Mouse (Mus musculus) cerebellum, postnatal 36 days (tissue): ENCODE measurements around the gene Gm13128.
"Not testable (repeated sequence)": the region's sequence is repeated elsewhere in the genome, so short reads cannot be mapped to it uniquely, and the experiment has no call there.

Experiments used
- DNase-seq, 2 experiments: peaks; one replicate each; pipeline ENCODE4 v3.0.0; 2021 to 2022; ENCODE audit warnings: mixed read lengths in 2 of 2

Gene Gm13128

DNA sequence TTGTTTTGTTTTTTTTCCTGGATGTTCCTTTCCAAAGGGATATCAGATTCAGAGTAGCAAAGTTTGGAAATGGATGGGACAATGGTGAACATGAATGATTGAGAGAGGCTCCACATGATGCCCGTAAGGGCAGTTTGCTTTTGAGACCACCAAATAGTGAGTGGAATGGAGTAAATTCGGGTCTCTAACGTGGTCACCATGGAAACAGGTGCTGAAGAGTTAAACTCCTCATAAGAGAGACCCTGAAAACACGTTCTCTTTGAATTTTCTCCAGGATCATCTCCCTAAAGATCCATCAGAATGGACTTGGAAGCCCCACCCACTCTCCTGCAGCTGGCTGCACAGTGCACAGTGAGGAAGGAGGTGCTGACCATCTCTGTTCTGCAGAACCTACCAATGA lies at the start of gene Gm13128:
Gm13128 (plus strand) TSS at position 301 of the 400 bp plus-strand sequence.
- not testable (repeated sequence) for DNase-seq

DNA sequence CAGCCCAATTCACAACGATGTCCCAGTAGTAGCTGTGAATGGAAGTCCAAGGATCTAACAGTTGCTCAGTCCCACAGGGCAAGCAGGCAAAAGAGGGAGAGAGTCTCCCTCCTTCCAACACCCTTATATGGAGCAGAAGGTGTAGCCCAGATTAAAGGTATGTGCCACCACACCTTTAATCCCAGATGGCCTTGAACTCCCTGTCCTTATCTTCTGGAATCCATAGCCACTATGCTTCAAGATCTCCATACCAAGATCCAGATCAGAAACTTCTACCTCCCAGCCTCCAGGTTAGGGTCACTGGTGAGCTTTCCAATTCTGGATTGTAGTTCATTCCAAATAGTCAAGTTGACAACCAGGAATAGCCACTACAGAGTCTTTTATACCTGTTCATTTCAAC lies 49.7 kb upstream of the Gm13128 start, which contains the start of gene Pramel5:
Pramel5 (minus strand) TSS at position 101 of the 400 bp plus-strand sequence.
- not testable (repeated sequence) for DNase-seq

DNA sequence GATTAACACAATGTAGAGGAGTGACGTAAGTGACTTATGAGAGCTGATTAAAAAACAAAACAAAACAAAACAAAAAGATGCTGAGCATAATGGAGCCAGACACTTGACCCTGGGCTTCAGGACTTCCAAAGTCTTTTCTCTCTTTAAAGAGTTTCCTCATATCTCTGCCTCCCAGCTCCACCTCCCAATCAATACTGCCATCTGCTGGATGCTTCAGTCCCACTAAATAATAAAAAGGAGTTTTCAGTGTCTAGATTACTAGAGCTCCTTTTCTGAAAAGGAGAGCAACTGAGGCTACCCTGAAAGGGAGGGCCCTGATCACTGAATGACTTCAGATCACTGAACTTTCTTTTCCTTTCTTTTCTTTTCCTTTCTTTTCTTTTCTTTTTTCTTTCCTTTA lies 30.6 kb upstream of the Gm13128 start:
- DNase-seq = not testable (repeated sequence)

DNA sequence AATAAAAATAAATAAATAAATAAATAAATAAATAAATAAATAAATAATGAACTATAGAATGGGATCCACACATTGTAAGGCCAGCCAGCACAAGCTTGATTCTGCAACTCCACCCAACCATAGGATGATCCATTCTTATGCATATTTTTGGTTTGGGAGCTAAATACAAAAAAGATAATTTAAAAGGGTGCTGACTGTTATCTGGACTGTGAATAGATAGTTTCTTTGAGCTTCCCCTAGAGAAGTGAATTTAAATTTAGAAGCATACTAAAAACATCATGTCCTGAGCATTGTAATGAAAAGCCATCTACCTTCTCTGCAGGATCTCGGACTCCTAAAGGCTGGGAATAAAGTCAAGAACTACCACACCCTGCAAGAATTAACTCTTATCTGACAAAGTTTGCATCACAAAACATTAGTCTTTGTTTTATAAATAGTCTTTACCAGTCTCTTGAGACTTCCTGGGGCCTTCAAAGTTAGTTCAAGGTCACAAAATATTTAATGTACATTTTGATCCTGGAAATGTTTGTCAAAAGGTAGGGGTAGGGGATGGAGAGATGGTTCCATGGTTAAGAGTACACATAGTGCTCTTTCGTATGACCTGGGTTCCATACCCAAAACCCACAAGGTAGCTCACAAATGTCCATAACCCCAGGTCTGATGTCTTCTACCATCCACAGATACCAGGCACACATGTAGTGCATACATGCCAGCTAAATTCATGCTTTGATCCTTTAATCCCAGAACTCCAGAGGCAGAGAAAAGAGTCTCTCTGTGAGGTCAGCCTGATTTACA lies 17.2 kb upstream of the Gm13128 start:
- not testable (repeated sequence) for DNase-seq

DNA sequence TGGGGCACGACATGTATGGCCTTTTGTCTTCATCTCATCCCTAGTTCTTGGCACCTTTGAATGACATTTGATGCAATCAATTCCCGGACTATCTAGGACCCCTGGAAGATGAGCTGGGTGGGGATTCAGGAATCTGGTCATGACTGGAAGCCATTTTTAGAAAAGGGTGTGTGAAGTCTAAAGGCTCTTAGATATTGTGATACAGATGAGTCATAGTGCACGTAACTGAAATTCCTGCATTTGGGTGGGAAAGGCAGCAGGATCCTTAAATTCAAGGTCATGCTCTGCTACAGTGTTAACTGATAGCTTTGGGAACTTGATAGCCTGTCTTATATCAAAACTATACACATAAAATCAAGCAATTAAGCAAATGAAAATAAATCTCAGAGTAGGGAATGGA lies 5.8 kb downstream of the Gm13128 start:
- not testable (repeated sequence) for DNase-seq

DNA sequence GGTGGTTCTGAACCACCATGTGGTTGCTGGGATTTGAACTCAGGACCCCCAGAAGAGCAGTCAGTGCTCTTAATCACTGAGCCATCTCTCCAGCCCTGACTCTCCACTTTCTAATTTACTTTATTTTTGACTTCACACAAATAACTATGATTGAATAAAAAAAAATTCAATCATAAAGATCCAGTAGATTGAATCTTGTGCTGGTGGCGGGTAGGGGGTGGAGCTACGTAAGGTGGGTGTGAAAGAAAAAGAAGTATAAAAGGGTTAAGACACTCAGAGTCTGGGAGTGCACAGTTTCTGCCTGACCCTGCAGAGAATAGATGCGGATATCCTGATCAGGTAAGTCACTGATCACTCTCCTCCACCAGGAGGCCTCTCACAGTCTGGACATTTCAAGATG lies 27.6 kb downstream of the Gm13128 start, which contains the start of gene Gm13119:
Gm13119 (plus strand) TSS at position 301 of the 400 bp plus-strand sequence.
- not testable (repeated sequence) for DNase-seq

DNA sequence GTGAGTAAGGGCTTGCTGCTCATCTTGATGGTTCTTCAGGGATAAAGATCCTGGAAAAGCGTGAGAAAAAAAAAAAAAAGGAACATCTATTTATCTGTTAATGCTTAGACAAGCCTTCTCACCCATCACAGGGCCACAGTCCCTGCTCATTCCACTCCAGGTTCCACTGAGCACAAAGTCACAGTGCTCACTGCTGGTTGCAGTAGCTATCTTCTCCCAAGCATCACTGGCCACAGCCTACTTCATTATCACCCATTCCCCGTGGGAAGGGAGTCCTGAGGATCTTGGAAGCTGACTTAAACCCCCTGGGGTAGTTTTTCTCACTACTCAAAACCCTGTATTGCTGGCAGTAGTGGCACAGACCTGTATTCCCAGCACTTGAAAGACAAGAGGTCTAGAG lies 47.9 kb downstream of the Gm13128 start, which contains the start of gene Pramef20:
Pramef20 (minus strand) TSS at position 23 of the 400 bp plus-strand sequence.
- no peak for DNase-seq
